Mouse (Mus musculus) adrenal gland, adult 2 months (tissue): ENCODE measurements at regions not wholly inside any gene's neighbourhood (a gene's known extent, or its start where the extent isn't known, plus 50 kb on each side); places are given as distances from the start of the nearest gene placed in this dataset.
"Not testable (repeated sequence)": the region's sequence is repeated elsewhere in the genome, so short reads cannot be mapped to it uniquely, and the experiment has no call there.

ENCODE experiments used
- DNase-seq: peaks from one replicate; pipeline ENCODE4 v3.0.0; 2021

- no peak for DNase-seq
These were observed 99.1 kb downstream of the Gpr63 start for GRCm38 (mm10) chr4:25065347-25065746.

GRCm38 (mm10) chr4:25092731-25093130 lies 126.5 kb downstream of the Gpr63 start:
- DNase-seq, result not testable (repeated sequence)

GRCm38 (mm10) chr4:25101526-25101925 lies 135.3 kb downstream of the Gpr63 start:
- peak; percentile 5 for DNase-seq

- DNase-seq, result no peak
These were observed 101.4 kb downstream of the Fhl5 start for GRCm38 (mm10) chr4:25141259-25141658.
